Mouse (Mus musculus) liver, embryonic 11.5 days (tissue): ENCODE results near the gene Crybg1. TPM values are rescaled to one million over a fixed set of nuclear protein-coding genes. Genes with fewer than 3 reads are reported as not detected.

Source experiments
- ATAC-seq: fragments of 200-750 bp; cut with Nextera tagmentation; replicated peaks from 2 replicates; pipeline ENCODE4 v1.8.0; 2017; ENCODE audit warnings: moderate number of reproducible peaks, mild to moderate bottlenecking, moderate TSS enrichment, moderate library complexity; ENCODE audit not compliant: low FRiP score
- DNase-seq: peaks from one replicate; pipeline ENCODE4 v3.0.0-alpha.2; 2017; ENCODE audit warnings: low spot score
- H3K27ac ChIP-seq: fragments of 300-500 bp; sonication (generic); 2 replicates; pipeline ENCODE4 v1.5.1; 2014; ENCODE audit warnings: mild to moderate bottlenecking, low read depth, low read length, control low read depth
- H3K27me3 ChIP-seq: fragments of 300-500 bp; sonication (generic); replicated peaks from 2 replicates; pipeline ENCODE4 v1.6.1; 2014; ENCODE audit warnings: low read length, mixed read lengths; ENCODE audit not compliant: control insufficient read depth, insufficient read depth
- H3K36me3 ChIP-seq: fragments of 300-500 bp; sonication (generic); 2 replicates; pipeline ENCODE4 v1.6.1; 2014; ENCODE audit warnings: mild to moderate bottlenecking, low read length, moderate library complexity, mixed read lengths; ENCODE audit not compliant: control insufficient read depth, insufficient read depth
- H3K4me1 ChIP-seq: fragments of 300-500 bp; sonication (generic); replicated peaks from 2 replicates; pipeline ENCODE4 v1.6.1; 2014; ENCODE audit warnings: low read length, mixed read lengths; ENCODE audit not compliant: control insufficient read depth, insufficient read depth
- H3K4me2 ChIP-seq: fragments of 300-500 bp; sonication (generic); 2 replicates; pipeline ENCODE4 v1.6.1; 2014; ENCODE audit warnings: mild to moderate bottlenecking, control low read depth, moderate library complexity
- H3K4me3 ChIP-seq: fragments of 300-500 bp; sonication (generic); 2 replicates; pipeline ENCODE4 v1.5.1; 2014; ENCODE audit warnings: low read depth, low read length, control low read depth
- H3K9ac ChIP-seq: fragments of 300-500 bp; sonication (generic); 2 replicates; pipeline ENCODE4 v1.6.1; 2014; ENCODE audit warnings: low read depth, low read length, control low read depth
- H3K9me3 ChIP-seq: fragments of 300-500 bp; sonication (generic); 2 replicates; pipeline ENCODE4 v1.6.1; 2016; ENCODE audit warnings: low read length, inconsistent platforms, mixed read lengths; ENCODE audit not compliant: control insufficient read depth
- WGBS: fragments of 180-500 bp; shearing (Covaris S2); extraction: QIAGEN DNeasy Blood & Tissue Kit; methylation state at CpG from one replicate; pipeline ENCODE4 v1.1.7; 2014; 5-methylcytosine and 5-hydroxymethylcytosine counted together
- polyA plus RNA-seq: library from polyadenylated mRNA; unstranded; fragments of >200 nt; fragmentation: Nextera tagmentation; extraction: Ambion mirVana; gene quantifications from 2 replicates; pipeline ENCODE4 v1.2.1, GENCODE M21; 2014

Gene Crybg1
- polyA plus RNA-seq, 1 experiment from 2014 or later: 0.33 TPM

- ATAC-seq (peak; percentile 72), DNase-seq (no peak)
- H3K9ac ChIP-seq: no peak overlapping the region
- no peak overlapping the region for H3K4me2 ChIP-seq
- H3K36me3 ChIP-seq: no peaks in the 10 kb centered on the region
- WGBS: 27% methylated on average over 7 of the region's 7 CpGs
- H3K9me3 ChIP-seq: no peaks in the 10 kb centered on the region
- H3K27ac ChIP-seq: no peak overlapping the region
- H3K4me3 ChIP-seq: no peak overlapping the region
- H3K27me3 ChIP-seq: no peaks in the 10 kb centered on the region
- no peaks in the 10 kb centered on the region; the same call in 1 of the 2 replicates for H3K4me1 ChIP-seq
These were observed 79.5 kb downstream of the Crybg1 start for GRCm38 (mm10) chr10:44069131-44069530.

DNA sequence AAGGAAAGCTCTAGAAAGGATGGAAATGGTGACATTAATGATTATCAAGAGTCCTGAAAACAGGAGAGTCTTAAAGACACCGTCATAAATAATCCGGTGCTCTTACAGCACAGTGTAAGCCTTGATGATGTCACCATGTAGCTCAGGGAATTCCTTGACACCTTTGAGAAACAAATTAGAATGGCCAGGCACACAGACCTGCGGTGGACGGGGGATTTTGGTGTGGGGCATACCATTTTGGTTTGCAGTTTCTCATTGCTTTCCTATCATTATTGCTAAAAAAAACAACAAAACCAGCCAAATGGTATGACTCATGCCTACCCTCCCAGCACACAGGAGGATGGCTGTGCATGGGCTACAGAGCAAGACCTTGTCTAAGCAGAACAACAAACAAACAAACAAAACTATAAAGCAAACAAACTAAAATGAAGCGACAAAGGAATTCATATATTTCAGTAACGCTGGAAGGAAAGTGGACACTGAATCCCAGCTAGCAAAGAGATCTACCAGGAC, 82.7 kb downstream of the Crybg1 start:
- H3K36me3 ChIP-seq: no peaks in the 10 kb centered on the region
- H3K4me2 ChIP-seq: no peak overlapping the region
- DNase-seq (no peak), ATAC-seq (no peak)
- H3K9ac ChIP-seq: no peak overlapping the region
- H3K27me3 ChIP-seq: no peaks in the 10 kb centered on the region
- H3K9me3 ChIP-seq: no peaks in the 10 kb centered on the region
- H3K4me3 ChIP-seq: no peak overlapping the region
- no peak overlapping the region for H3K27ac ChIP-seq
- 80% methylated on average over 6 of the region's 6 CpGs for WGBS
- H3K4me1 ChIP-seq: no peaks in the 10 kb centered on the region; the same call in 1 of the 2 replicates

- Histone ChIP-seq H3K27ac (no peak overlapping the region), H3K4me2 (no peak overlapping the region), H3K4me3 (no peak overlapping the region), H3K4me1 (no peaks in the 10 kb centered on the region), H3K36me3 (no peaks in the 10 kb centered on the region), H3K9ac (no peak overlapping the region), H3K9me3 (no peaks in the 10 kb centered on the region), H3K27me3 (no peaks in the 10 kb centered on the region)
- no peak for ATAC-seq
- DNase-seq: no peak
- 89% methylated on average over 4 of the region's 4 CpGs for WGBS
These were observed 85.7 kb downstream of the Crybg1 start for GRCm38 (mm10) chr10:44062981-44063380.

DNA sequence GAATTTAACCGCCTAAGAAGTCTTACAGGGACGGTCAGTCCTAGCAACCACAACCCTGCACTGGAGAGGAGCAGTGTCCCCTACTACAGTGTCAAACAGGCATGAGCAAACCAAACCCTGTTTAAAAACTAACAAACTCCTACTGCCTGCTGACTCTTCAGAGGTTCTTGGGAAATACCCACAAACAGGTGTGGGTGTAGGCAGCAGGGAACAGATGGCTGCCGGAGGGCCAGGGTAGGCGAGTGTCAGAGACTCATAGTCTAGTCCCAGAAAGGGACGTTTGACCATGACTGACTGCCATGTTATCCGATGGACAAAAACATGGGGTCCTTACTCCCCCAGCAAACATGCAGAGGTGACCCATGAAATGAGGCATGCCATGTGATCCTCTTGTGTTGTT, 97.7 kb downstream of the Crybg1 start:
- Histone ChIP-seq H3K4me1 (no peaks in the 10 kb centered on the region), H3K9ac (no peak overlapping the region), H3K27ac (no peak overlapping the region), H3K4me3 (no peak overlapping the region), H3K4me2 (no peak overlapping the region), H3K9me3 (no peaks in the 10 kb centered on the region), H3K36me3 (no peaks in the 10 kb centered on the region), H3K27me3 (no peaks in the 10 kb centered on the region)
- DNase-seq (no peak), ATAC-seq (no peak)
- 83% methylated on average over 6 of the region's 6 CpGs for WGBS

- WGBS: 62% methylated on average over 4 of the region's 4 CpGs
- no peaks in the 10 kb centered on the region for H3K27me3 ChIP-seq
These were observed 103.9 kb downstream of the Crybg1 start for GRCm38 (mm10) chr10:44044727-44045126.

DNA sequence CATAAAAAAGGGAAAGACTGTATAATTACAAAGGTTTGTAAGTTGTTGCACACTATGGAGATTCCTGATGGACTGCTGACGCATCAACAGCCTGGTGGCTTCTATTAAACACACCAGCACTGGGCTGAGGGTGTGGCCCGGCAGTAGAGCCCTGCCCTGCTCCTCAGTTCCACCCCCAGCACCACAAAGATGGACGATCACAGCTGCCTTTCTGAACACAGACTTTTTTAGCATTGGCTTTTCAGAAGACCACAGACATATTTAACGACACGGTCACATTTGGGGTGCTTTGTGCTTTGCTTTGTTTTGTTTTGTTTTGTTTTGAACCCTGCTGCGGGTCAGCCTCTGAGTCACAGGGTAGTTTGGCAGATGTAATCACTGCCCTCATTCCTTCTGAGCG, 105.0 kb downstream of the Crybg1 start:
- no peak for ATAC-seq
- no peaks in the 10 kb centered on the region for H3K36me3 ChIP-seq
- no peaks in the 10 kb centered on the region for H3K9me3 ChIP-seq
- H3K9ac ChIP-seq: no peak overlapping the region
- 65% methylated on average over 7 of the region's 7 CpGs for WGBS
- no peak overlapping the region for H3K27ac ChIP-seq
- no peak for DNase-seq
- H3K4me1 ChIP-seq: no peaks in the 10 kb centered on the region
- H3K27me3 ChIP-seq: no peaks in the 10 kb centered on the region
- H3K4me2 ChIP-seq: no peak overlapping the region
- no peak overlapping the region for H3K4me3 ChIP-seq

More at GRCm38 (mm10) chr10:44044727-44045126, 103.9 kb downstream of the Crybg1 start:
- Histone ChIP-seq H3K9ac (no peak overlapping the region), H3K4me3 (no peak overlapping the region), H3K36me3 (no peaks in the 10 kb centered on the region), H3K9me3 (no peaks in the 10 kb centered on the region), H3K4me2 (no peak overlapping the region), H3K4me1 (no peaks in the 10 kb centered on the region), H3K27ac (no peak overlapping the region)
- ATAC-seq (no peak), DNase-seq (no peak)

- Histone ChIP-seq H3K9ac (no peak overlapping the region), H3K4me2 (no peak overlapping the region), H3K27me3 (no peaks in the 10 kb centered on the region), H3K4me1 (no peaks in the 10 kb centered on the region), H3K9me3 (no peaks in the 10 kb centered on the region), H3K27ac (no peak overlapping the region), H3K4me3 (no peak overlapping the region), H3K36me3 (no peaks in the 10 kb centered on the region)
- no peak for DNase-seq
- ATAC-seq: no peak
- 78% methylated on average over 2 of the region's 2 CpGs for WGBS
These were observed 109.5 kb downstream of the Crybg1 start for GRCm38 (mm10) chr10:44039185-44039584.

GRCm38 (mm10) chr10:44037918-44038544, 110.6 kb downstream of the Crybg1 start:
- Histone ChIP-seq H3K27ac (no peak overlapping the region), H3K9me3 (no peaks in the 10 kb centered on the region), H3K36me3 (no peaks in the 10 kb centered on the region), H3K4me2 (peak overlapping the region; percentile 37), H3K4me3 (no peak overlapping the region), H3K9ac (no peak overlapping the region), H3K4me1 (no peaks in the 10 kb centered on the region), H3K27me3 (no peaks in the 10 kb centered on the region)
- DNase-seq (no peak), ATAC-seq (no peak)
- WGBS: 33% methylated on average over 11 of the region's 11 CpGs

DNA sequence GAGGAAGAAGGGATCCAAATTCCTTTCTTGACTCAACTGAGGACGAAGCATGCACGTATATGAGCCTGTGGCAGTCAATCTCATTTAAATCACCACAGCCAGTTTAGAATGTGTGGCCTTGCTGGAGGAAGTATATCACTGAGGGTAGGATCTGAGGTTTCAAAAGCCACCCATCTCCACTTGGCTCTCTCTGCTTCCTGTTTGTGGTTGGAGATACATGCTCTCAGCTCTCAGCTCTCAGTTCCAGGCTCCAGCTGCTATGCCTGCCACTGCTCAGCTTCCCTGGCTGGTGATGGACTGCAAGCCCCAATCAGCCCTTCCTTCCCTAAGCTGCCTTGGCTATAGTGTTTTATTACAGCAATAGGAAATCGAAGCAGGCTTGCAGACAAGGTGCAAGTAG, 119.1 kb downstream of the Crybg1 start:
- WGBS: 44% methylated on average over 3 of the region's 3 CpGs
- Histone ChIP-seq H3K36me3 (no peaks in the 10 kb centered on the region), H3K9me3 (no peaks in the 10 kb centered on the region), H3K4me3 (no peak overlapping the region), H3K27me3 (no peaks in the 10 kb centered on the region; the same call in 1 of the 2 replicates), H3K4me1 (no peaks in the 10 kb centered on the region), H3K4me2 (no peak overlapping the region), H3K9ac (no peak overlapping the region), H3K27ac (no peak overlapping the region)
- DNase-seq (no peak), ATAC-seq (no peak)
